Mouse (Mus musculus) natural killer cell, adult 2 months (primary cell): ENCODE results near the gene Myo15.
"Not testable (repeated sequence)": the region's sequence is repeated elsewhere in the genome, so short reads cannot be mapped to it uniquely, and the experiment has no call there.

Source experiments
- DNase-seq, 2 experiments: peaks; one replicate each; pipeline ENCODE4 v3.0.0; 2022; ENCODE audit warnings: low spot score in 2 of 2

The Myo15 gene

GRCm38 (mm10) chr11:60469039-60469438 lies at the start of gene Myo15:
TSS of gene Myo15 (plus strand) at chr11:60469339.
- no peak for DNase-seq

GRCm38 (mm10) chr11:60422046-60422668 lies 47.0 kb upstream of the Myo15 start:
- DNase-seq: peak in 1 of 2 experiments; percentile 11

- DNase-seq: no peak
These were observed 46.1 kb upstream of the Myo15 start for GRCm38 (mm10) chr11:60423006-60423405.

- DNase-seq: no peak
These were observed 42.7 kb upstream of the Myo15 start for GRCm38 (mm10) chr11:60426417-60426816.

GRCm38 (mm10) chr11:60427628-60428027 lies 41.5 kb upstream of the Myo15 start:
- no peak for DNase-seq

GRCm38 (mm10) chr11:60433501-60433900 lies 35.6 kb upstream of the Myo15 start:
- no peak for DNase-seq

- DNase-seq: no peak
These were observed 34.0 kb upstream of the Myo15 start for GRCm38 (mm10) chr11:60435133-60435532.

- DNase-seq: no peak
These were observed 32.5 kb upstream of the Myo15 start for GRCm38 (mm10) chr11:60436618-60437017.

GRCm38 (mm10) chr11:60439621-60440020 lies 29.5 kb upstream of the Myo15 start:
- not testable (repeated sequence) for DNase-seq

GRCm38 (mm10) chr11:60440176-60440575 lies 29.0 kb upstream of the Myo15 start:
- DNase-seq: no peak

GRCm38 (mm10) chr11:60442896-60443295 lies 26.2 kb upstream of the Myo15 start:
- DNase-seq: no peak

- DNase-seq: no peak
These were observed 25.1 kb upstream of the Myo15 start for GRCm38 (mm10) chr11:60444007-60444406.

GRCm38 (mm10) chr11:60454080-60454744 lies 14.9 kb upstream of the Myo15 start, which contains the start of gene Drg2:
TSS of gene Drg2 (plus strand) at chr11:60454591.
- peak; percentile 83 to 89 for DNase-seq

GRCm38 (mm10) chr11:60454745-60455087 lies 14.4 kb upstream of the Myo15 start:
- no peak for DNase-seq

GRCm38 (mm10) chr11:60457973-60458372 lies 11.2 kb upstream of the Myo15 start:
- no peak for DNase-seq

- peak; percentile 26 to 39 for DNase-seq
These were observed 3.2 kb upstream of the Myo15 start for GRCm38 (mm10) chr11:60465943-60466380.

- no peak for DNase-seq
These were observed 1.6 kb downstream of the Myo15 start for GRCm38 (mm10) chr11:60470743-60471142.

GRCm38 (mm10) chr11:60474534-60474933 lies 5.4 kb downstream of the Myo15 start:
- no peak for DNase-seq

- DNase-seq: no peak
These were observed 6.7 kb downstream of the Myo15 start for GRCm38 (mm10) chr11:60475668-60476362.

- DNase-seq: no peak
These were observed 9.0 kb downstream of the Myo15 start for GRCm38 (mm10) chr11:60478121-60478520.

- no peak for DNase-seq
These were observed 17.1 kb downstream of the Myo15 start for GRCm38 (mm10) chr11:60486267-60486666.

- no peak for DNase-seq
These were observed 23.6 kb downstream of the Myo15 start for GRCm38 (mm10) chr11:60492726-60493125.

GRCm38 (mm10) chr11:60495692-60496091 lies 26.6 kb downstream of the Myo15 start:
- no peak for DNase-seq
